Mouse (Mus musculus) G1E (cell line): ENCODE data around the gene Nbeal2.

Experiments
- CTCF ChIP-seq: IDR thresholded peaks from 2 replicates; pipeline ENCODE4 v1.5.1; 2012; ENCODE audit warnings: low read depth, low read length, inconsistent platforms, mixed read lengths
- GATA1 ChIP-seq: IDR thresholded peaks from 2 replicates; pipeline ENCODE4 v1.6.1; 2012; ENCODE audit warnings: borderline replicate concordance, low read length, inconsistent platforms, mixed read lengths
- GATA2 ChIP-seq: IDR thresholded peaks from 2 replicates; pipeline ENCODE4 v1.6.1; 2012; ENCODE audit warnings: low read depth, low read length, inconsistent platforms, borderline replicate concordance
- POLR2AphosphoS5 ChIP-seq: IDR thresholded peaks from 2 replicates; pipeline ENCODE4 v1.6.1; 2012; ENCODE audit warnings: low read depth, low read length, inconsistent platforms; ENCODE audit not compliant: insufficient replicate concordance
- TAL1 ChIP-seq: conservative IDR thresholded peaks from 2 replicates; pipeline ENCODE4 v1.6.1; 2012; ENCODE audit warnings: low read depth, low read length, inconsistent platforms, mixed read lengths

DNA sequence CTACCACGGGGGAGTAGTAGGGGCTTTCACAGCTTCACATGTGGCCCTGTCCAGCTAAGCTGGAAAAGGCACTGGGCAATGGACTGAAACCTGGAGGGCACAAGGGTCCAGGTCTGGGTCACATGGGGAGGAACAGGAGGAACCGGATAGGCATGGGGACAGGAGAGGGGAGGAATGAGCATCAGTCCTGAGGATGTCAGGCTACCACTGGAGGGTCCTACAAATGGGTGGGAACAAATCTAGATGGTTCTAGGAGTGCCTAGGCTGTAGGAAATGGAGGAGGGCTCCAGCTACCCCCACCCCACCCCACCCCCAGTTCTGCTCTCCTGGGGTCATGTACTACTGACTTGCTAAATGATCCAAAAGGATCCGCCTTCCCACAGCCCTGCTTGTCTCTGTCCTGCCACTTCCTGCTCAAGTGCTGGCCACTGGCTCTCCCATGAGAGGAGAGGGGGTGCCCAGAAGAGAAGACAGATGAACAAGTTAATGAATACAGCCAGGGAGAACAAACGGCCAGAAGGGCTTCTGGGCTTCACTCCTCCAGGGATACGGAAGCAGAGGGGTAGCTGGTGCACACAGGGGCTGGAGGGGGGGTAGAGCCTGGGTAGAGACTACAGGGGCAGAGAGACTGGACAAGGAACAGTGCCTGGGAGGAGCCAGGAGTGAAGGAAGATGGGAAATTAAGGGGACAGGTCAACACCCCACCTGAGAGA is 11.0 kb downstream of the Nbeal2 start:
- TF ChIP-seq CTCF (no peak), TAL1 (no peak), GATA1 (no peak), POLR2AphosphoS5 (no peak), GATA2 (no peak)
